Mouse (Mus musculus) limb, embryonic 11.5 days (tissue): Measurements from ENCODE around the gene Nav3. TPM values are rescaled to one million over a fixed set of nuclear protein-coding genes. Genes with fewer than 3 reads are reported as not detected.

Experiments
- ATAC-seq: fragments of 200-750 bp; cut with Nextera tagmentation; 2 replicates; pipeline ENCODE4 v1.8.0; 2017; ENCODE audit warnings: low read depth; ENCODE audit not compliant: insufficient number of reproducible peaks, low FRiP score, low TSS enrichment
- DNase-seq: peaks from one replicate; pipeline ENCODE4 v3.0.0-alpha.2; 2015; ENCODE audit warnings: low spot score
- H3K27ac ChIP-seq: fragments of 300-500 bp; sonication (generic); replicated peaks from 2 replicates; pipeline ENCODE4 v1.5.1; 2014; ENCODE audit warnings: low read depth, mild to moderate bottlenecking, low read length
- H3K27me3 ChIP-seq: fragments of 300-500 bp; sonication (generic); 2 replicates; pipeline ENCODE4 v1.6.1; 2014; ENCODE audit warnings: mild to moderate bottlenecking, low read length, mixed read lengths; ENCODE audit not compliant: control insufficient read depth, insufficient read depth
- H3K36me3 ChIP-seq: fragments of 300-500 bp; sonication (generic); 2 replicates; pipeline ENCODE4 v1.6.1; 2014; ENCODE audit warnings: mild to moderate bottlenecking, low read length, moderate library complexity, mixed read lengths; ENCODE audit not compliant: control insufficient read depth, insufficient read depth
- H3K4me1 ChIP-seq: fragments of 300-500 bp; sonication (generic); 2 replicates; pipeline ENCODE4 v1.6.1; 2014; ENCODE audit warnings: low read length, mixed read lengths; ENCODE audit not compliant: control insufficient read depth, insufficient read depth
- H3K4me2 ChIP-seq: fragments of 300-500 bp; sonication (generic); 2 replicates; pipeline ENCODE4 v1.6.1; 2014; ENCODE audit warnings: low read depth, mild to moderate bottlenecking, moderate library complexity; ENCODE audit not compliant: severe bottlenecking
- H3K4me3 ChIP-seq: fragments of 300-500 bp; sonication (generic); 2 replicates; pipeline ENCODE4 v1.5.1; 2014; ENCODE audit warnings: low read depth, low read length
- H3K9ac ChIP-seq: fragments of 300-500 bp; sonication (generic); 2 replicates; pipeline ENCODE4 v1.6.1; 2014; ENCODE audit warnings: mild to moderate bottlenecking, low read length
- H3K9me3 ChIP-seq: fragments of 300-500 bp; sonication (generic); 2 replicates; pipeline ENCODE4 v1.6.1; 2016; ENCODE audit warnings: low read length; ENCODE audit not compliant: control insufficient read depth
- WGBS: fragments of 180-500 bp; shearing (Covaris S2); extraction: QIAGEN DNeasy Blood & Tissue Kit; methylation state at CpG from one replicate; pipeline ENCODE4 v1.1.7; 2014; 5-methylcytosine and 5-hydroxymethylcytosine counted together
- polyA plus RNA-seq: library from polyadenylated mRNA; unstranded; fragments of >200 nt; fragmentation: Nextera tagmentation; extraction: Ambion mirVana; gene quantifications from 2 replicates; pipeline ENCODE4 v1.2.1, GENCODE M21; 2014

The Nav3 gene
- polyA plus RNA-seq, 1 experiment from 2014 or later, result 1.8 TPM

DNA sequence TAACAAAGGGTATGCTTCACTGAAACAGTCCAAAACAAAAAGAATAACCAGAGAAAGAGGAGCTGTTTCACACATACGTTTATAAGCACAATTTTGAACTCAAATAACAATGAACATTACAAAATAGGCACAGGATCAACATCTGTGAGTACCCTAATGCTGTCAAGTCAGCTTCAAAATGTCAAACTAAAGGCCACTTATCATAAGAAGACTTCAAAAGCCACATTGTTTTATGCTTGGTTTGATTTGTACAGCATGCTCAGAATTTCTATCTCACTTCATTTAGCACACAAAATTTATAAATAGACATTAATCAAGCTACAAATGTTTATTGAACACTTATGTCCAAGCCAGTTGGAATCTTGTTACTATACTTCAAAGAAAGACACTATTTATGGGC lies 299.6 kb downstream of the Nav3 start:
- H3K9ac ChIP-seq, result no peak overlapping the region
- H3K4me1 ChIP-seq, result no peaks in the 10 kb centered on the region
- no peaks in the 10 kb centered on the region for H3K27me3 ChIP-seq
- no peaks in the 10 kb centered on the region for H3K9me3 ChIP-seq
- no peaks in the 10 kb centered on the region for H3K36me3 ChIP-seq
- no peak overlapping the region for H3K4me2 ChIP-seq
- DNase-seq, result no peak
- 69% methylated on average over 1 of the region's 1 CpGs for WGBS
- ATAC-seq, result no peak
- no peak overlapping the region for H3K27ac ChIP-seq
- no peak overlapping the region for H3K4me3 ChIP-seq

DNA sequence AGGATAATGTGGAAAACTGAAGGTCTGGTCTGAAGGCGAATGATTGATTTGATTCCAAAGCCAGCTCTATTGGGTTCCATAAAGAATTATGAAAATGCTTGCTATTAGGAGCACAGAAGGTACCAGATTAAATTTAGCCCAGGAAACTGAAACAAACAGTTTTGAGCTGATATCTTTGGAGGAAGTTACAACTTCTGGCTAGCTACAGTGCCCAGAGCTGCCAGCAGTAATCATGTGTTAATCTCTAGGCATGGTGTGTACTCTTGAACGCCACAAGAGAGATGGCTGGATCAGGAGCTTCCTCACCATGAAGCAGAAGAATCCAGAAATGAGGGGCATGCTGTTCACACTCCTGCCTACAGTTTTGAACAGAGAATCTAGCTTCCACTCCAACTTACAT lies 300.5 kb downstream of the Nav3 start:
- H3K4me3 ChIP-seq, result no peak overlapping the region

DNA sequence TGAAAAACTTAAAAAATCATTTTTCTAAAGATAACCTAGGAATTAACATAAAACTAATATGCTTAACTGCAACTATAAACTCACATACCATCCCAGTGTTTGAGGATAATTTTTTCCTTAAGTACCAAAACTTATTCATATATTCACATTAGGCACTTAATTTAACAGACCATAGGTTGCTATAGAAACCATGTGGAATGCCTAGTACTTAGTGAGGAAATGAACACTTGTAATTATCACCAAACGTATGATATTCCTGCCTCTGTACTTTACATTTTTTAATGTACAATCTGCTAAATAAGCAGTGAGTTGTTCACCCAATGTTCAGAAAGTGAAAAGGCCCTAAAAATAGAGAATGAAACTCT lies 301.1 kb downstream of the Nav3 start:
- no peaks in the 10 kb centered on the region for H3K9me3 ChIP-seq
- H3K4me2 ChIP-seq, result no peak overlapping the region
- no peak for DNase-seq
- no peaks in the 10 kb centered on the region for H3K36me3 ChIP-seq
- ATAC-seq, result no peak
- H3K27me3 ChIP-seq, result no peaks in the 10 kb centered on the region
- H3K4me1 ChIP-seq, result no peaks in the 10 kb centered on the region
- H3K9ac ChIP-seq, result no peak overlapping the region
- H3K27ac ChIP-seq, result no peak overlapping the region
- WGBS, result 82% methylated on average over 1 of the region's 1 CpGs
- no peak overlapping the region for H3K4me3 ChIP-seq

More for the DNA sequence above, 300.5 kb downstream of the Nav3 start:
- no peak overlapping the region for H3K27ac ChIP-seq
- H3K4me2 ChIP-seq, result no peak overlapping the region
- H3K27me3 ChIP-seq, result no peaks in the 10 kb centered on the region
- no peaks in the 10 kb centered on the region for H3K4me1 ChIP-seq
- H3K9ac ChIP-seq, result no peak overlapping the region
- ATAC-seq, result no peak
- no peak for DNase-seq
- no peaks in the 10 kb centered on the region for H3K36me3 ChIP-seq
- H3K9me3 ChIP-seq, result no peaks in the 10 kb centered on the region
- WGBS, result 90% methylated on average over 2 of the region's 2 CpGs

DNA sequence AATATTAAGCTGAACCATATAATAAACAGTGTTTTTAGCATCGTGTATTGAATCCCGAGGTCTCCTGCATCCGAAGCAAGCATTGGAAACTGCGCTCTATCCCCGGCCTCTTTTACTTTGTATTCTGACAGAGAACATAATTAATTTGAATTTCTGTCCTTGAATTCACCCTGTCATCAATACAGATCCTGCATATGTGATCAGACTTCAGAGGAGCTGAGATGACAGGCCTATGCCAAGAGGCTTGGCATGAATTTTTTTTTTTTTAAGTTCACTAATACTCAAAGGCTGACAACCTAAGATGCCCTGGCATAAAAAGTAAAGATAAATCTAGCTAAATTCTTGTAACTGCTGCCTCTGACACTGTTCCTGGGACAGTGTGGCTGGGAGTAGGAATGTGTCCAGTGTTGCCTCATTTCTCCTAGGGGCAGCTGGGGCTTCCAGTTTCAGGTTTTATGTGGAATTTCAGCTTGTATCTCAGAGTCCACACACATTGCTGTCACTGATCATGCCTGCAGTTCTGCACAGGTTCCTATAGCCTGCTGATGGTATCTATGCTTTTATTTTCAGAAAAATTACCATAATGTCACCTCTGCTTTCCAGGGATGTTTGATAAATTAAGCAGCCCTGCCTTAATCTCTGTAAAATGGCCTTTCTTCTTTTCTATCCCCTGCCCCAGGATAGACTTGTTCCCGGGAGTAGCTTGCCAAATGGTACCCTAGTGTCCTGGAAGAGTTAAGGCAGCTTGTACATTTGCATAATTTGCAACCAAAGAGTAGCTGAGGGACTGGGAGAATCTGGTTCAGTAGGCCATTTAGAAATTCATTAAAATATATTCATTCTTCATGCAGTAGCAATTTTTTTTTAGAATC lies 301.8 kb downstream of the Nav3 start:
- no peaks in the 10 kb centered on the region for H3K4me1 ChIP-seq
- no peak overlapping the region for H3K4me2 ChIP-seq
- ATAC-seq (no peak), DNase-seq (no peak)
- no peak overlapping the region for H3K27ac ChIP-seq
- H3K4me3 ChIP-seq, result no peak overlapping the region
- no peaks in the 10 kb centered on the region for H3K27me3 ChIP-seq
- no peaks in the 10 kb centered on the region for H3K36me3 ChIP-seq
- 87% methylated on average over 6 of the region's 6 CpGs for WGBS
- no peaks in the 10 kb centered on the region for H3K9me3 ChIP-seq
- H3K9ac ChIP-seq, result no peak overlapping the region

DNA sequence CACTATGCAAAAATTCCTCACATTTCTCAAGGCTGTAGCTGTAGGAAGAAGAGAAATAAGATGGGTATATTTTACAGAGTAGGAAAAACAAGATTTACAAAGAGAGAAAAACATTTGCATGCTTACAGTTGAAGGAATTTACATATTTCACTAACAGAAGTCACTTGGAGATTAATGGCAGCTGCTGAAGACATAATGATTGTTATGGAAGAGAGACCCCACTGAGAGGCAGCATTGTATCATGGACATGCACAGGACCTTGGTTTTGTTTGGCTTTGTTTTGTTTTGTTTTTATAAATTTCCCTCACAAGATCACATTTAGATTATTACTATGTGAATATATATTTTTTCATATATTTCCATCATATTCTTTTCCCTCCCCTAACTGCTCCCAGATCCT lies 335.4 kb downstream of the Nav3 start:
- Histone ChIP-seq H3K9ac (no peak overlapping the region), H3K27me3 (no peaks in the 10 kb centered on the region), H3K36me3 (no peaks in the 10 kb centered on the region), H3K4me2 (no peak overlapping the region), H3K9me3 (no peaks in the 10 kb centered on the region), H3K4me1 (no peaks in the 10 kb centered on the region), H3K4me3 (no peak overlapping the region), H3K27ac (no peak overlapping the region)
- no peak for ATAC-seq
- no peak for DNase-seq

DNA sequence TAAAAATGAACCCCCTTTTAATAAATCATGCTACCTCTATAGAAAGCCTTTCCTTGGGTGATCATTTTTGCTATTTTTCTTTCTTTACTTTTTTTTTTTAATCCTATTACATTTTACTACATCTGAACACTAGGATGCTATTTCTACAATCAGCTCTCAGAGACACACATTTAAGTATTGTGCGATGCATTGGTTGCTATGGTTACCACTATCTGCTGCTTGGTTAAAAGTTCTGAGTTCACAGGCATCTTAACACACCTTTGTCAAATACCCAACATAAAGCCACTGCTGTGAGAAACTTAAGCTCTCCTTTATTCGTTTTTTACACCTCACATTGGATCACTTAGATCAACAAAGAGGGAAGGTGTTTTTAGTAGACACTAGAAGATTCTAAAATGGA lies 338.7 kb downstream of the Nav3 start:
- Histone ChIP-seq H3K27ac (no peak overlapping the region), H3K9ac (no peak overlapping the region), H3K9me3 (no peaks in the 10 kb centered on the region), H3K4me2 (no peak overlapping the region), H3K27me3 (no peaks in the 10 kb centered on the region), H3K36me3 (no peaks in the 10 kb centered on the region), H3K4me3 (no peak overlapping the region), H3K4me1 (no peaks in the 10 kb centered on the region)
- ATAC-seq (no peak), DNase-seq (no peak)
- 64% methylated on average over 2 of the region's 2 CpGs for WGBS

DNA sequence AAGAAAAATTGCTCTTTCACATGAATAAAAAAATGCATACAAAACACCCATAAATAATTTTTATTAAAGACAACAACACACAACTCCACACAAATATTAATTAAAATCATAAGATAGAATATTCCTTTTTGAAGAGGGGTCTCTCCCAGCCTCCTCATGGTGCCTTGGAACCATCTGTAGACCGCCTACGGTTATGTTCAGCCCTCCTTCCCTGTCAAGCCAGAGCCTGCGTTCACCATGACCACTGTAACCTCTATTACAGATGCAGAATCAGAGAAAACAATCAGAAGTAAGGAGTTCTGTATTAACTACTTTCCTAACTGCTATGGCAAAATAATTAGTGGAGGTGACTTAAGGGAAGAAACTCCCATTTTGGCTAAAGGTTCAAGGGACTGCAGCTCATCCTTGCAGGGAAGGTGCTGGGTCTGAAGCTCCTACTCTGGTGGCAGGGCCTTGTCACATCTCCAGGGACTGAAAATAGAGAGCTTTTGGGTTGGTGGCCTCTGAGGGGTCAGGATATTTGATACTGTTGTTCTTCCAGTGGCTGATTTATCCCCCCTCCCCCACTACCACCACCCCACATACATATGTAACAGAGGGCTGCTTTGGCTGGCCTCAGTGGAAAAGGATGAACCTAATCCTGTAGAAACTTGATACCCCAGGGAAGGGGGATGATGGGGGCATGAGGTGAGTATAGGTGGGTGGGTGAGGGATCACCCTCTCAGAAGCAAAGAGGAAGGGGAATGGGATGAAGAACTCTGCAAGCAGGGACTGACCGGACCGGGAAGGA lies 343.1 kb downstream of the Nav3 start:
- no peak for DNase-seq
- H3K4me1 ChIP-seq, result no peaks in the 10 kb centered on the region
- no peaks in the 10 kb centered on the region for H3K27me3 ChIP-seq
- H3K4me2 ChIP-seq, result no peak overlapping the region
- H3K9me3 ChIP-seq, result no peaks in the 10 kb centered on the region
- 0 out of 2 replicates have a peak, but pooled peaks have one; percentile 21 for ATAC-seq
- no peaks in the 10 kb centered on the region for H3K36me3 ChIP-seq
- H3K27ac ChIP-seq, result no peak overlapping the region
- H3K4me3 ChIP-seq, result no peak overlapping the region
- no peak overlapping the region for H3K9ac ChIP-seq
- 72% methylated on average over 5 of the region's 5 CpGs for WGBS

DNA sequence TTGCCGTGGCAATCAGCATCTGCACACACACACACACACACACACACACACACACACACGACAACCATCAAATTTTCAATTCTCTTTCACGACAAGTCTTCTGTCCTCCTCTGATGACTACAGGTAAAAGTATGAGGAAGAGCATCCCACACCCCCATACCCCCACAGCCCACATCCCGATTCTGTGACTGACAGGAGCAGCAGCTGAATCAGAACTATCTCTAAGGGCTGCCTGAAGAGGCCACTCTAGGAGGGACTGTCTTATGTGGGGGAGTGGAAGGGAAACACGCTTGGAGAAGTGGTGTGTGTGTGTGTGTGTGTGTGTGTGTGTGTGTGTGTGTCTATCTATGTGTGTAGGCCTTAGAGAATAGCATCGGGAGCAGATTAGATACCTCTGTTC lies 352.7 kb downstream of the Nav3 start:
- H3K4me1 ChIP-seq, result no peaks in the 10 kb centered on the region

More for the DNA sequence above, 352.7 kb downstream of the Nav3 start:
- DNase-seq, result no peak
- Histone ChIP-seq H3K36me3 (no peaks in the 10 kb centered on the region), H3K27ac (no peak overlapping the region), H3K4me3 (no peak overlapping the region), H3K4me2 (no peak overlapping the region), H3K9ac (no peak overlapping the region), H3K9me3 (no peaks in the 10 kb centered on the region), H3K27me3 (no peaks in the 10 kb centered on the region)
- WGBS, result 82% methylated on average over 6 of the region's 6 CpGs
- ATAC-seq, result no peak
